Mouse (Mus musculus): ENCODE measurements around the gene Hmx1. TPM values are rescaled to one million over a fixed set of nuclear protein-coding genes. Genes with fewer than 3 reads are reported as not detected.

Hmx1 gene
- polyA plus RNA-seq, 1 experiment from 2014 or later, result not detected

- no peak overlapping the region for H3K4me3 ChIP-seq (replicated peaks; ENCODE audit: low read length)
- WGBS, result 0% methylated on average over 4 of the region's 4 CpGs
- H3K27ac ChIP-seq (ENCODE audit: low read length), result no peak overlapping the region
- H3K36me3 ChIP-seq (ENCODE audit: control insufficient read depth, insufficient read depth, low read length), result no peaks in the 10 kb centered on the region
- no peak overlapping the region for H3K4me2 ChIP-seq (ENCODE audit: low read depth, low read length)
- no peak for ATAC-seq (ENCODE audit: insufficient read depth, low FRiP score)
- H3K9ac ChIP-seq (ENCODE audit: low read length), result no peak overlapping the region
- no peaks in the 10 kb centered on the region for H3K4me1 ChIP-seq (ENCODE audit: control insufficient read depth, insufficient read depth, low read length)
- no peaks in the 10 kb centered on the region for H3K9me3 ChIP-seq (replicated peaks; ENCODE audit: control insufficient read depth, low read length)
- peaks cover 85% of the 10 kb centered on the region for H3K27me3 ChIP-seq (ENCODE audit: control insufficient read depth, insufficient read depth, low read length)
These were observed 9.1 kb upstream of the Hmx1 start for GRCm38 (mm10) chr5:35379815-35380214.

DNA sequence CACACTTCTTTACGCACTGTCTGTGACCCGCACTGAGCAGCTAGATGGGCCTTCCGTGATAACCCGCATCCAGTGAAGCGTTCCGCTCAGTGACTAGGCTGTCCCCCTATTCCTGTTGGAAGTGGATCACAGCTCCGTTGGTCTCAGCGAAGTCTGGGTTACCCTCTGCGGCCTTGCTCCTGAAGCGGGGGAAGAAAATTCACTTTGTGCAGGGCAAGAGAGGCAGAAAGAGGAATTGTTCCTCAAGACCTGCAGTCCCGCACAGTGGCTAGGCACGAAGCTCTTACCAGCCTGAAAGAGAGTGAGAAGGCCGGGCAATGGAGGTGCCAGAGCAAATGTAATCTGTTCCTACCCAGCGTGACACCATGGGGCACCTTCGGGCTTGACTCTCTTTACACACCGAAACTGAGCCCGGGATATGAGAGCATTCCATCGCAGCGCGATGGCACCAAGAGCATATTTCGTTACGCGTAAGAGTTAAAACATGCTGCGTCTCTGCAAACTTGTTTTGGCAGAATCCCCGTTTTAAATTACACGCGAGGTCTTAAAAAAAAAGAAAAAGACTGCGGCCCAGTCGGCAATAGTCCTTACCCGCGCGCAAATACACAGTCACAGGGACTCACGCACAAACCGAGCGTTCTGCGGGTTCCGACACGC is 946 bp upstream of the Hmx1 start:
- ATAC-seq (ENCODE audit: insufficient read depth, low FRiP score), result no peak
- WGBS, result 3% methylated on average over 38 of the region's 38 CpGs

GRCm38 (mm10) chr5:35389441-35389840 is 533 bp downstream of the Hmx1 start:
- Histone ChIP-seq H3K9ac (ENCODE audit: low read length) (no peak overlapping the region), H3K27ac (ENCODE audit: low read length) (no peak overlapping the region), H3K4me3 (replicated peaks; ENCODE audit: low read length) (peak overlapping the region; percentile 48), H3K4me1 (ENCODE audit: control insufficient read depth, insufficient read depth, low read length) (peaks cover 9% of the 10 kb centered on the region), H3K4me2 (ENCODE audit: low read depth, low read length) (no peak overlapping the region), H3K36me3 (ENCODE audit: control insufficient read depth, insufficient read depth, low read length) (no peaks in the 10 kb centered on the region), H3K27me3 (ENCODE audit: control insufficient read depth, insufficient read depth, low read length) (peaks cover 100% of the 10 kb centered on the region), H3K9me3 (replicated peaks; ENCODE audit: control insufficient read depth, low read length) (no peaks in the 10 kb centered on the region)
- no peak for ATAC-seq (ENCODE audit: insufficient read depth, low FRiP score)
- WGBS, result 7% methylated on average over 11 of the region's 11 CpGs

More for the DNA sequence above, 946 bp upstream of the Hmx1 start:
- Histone ChIP-seq H3K36me3 (ENCODE audit: control insufficient read depth, insufficient read depth, low read length) (no peaks in the 10 kb centered on the region), H3K27me3 (ENCODE audit: control insufficient read depth, insufficient read depth, low read length) (peaks cover 100% of the 10 kb centered on the region), H3K27ac (ENCODE audit: low read length) (no peak overlapping the region), H3K4me3 (replicated peaks; ENCODE audit: low read length) (peak overlapping the region; percentile 48), H3K9me3 (replicated peaks; ENCODE audit: control insufficient read depth, low read length) (no peaks in the 10 kb centered on the region), H3K4me2 (ENCODE audit: low read depth, low read length) (peak overlapping the region; percentile 63), H3K4me1 (ENCODE audit: control insufficient read depth, insufficient read depth, low read length) (peaks cover 9% of the 10 kb centered on the region), H3K9ac (ENCODE audit: low read length) (no peak overlapping the region)

DNA sequence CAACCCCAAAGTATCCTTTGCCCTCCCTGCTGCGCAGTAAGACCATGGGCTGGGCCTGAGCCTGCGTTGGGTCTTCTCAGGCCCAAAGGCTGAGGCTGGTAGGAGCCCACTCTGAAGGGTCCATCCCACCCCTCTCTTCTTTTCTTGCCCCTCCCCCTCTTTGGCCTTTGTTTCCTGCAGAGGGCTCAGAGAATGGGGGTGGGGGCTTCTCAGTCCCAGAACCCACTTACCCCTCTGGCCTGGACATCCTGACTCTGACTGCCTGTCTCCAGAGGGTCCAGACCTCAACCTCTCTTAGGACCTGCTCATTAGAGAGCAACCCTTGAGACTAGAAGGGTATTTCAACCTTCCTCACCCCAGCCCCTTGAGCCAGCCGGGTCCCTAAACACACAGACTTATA is 1.0 kb downstream of the Hmx1 start:
- H3K4me2 ChIP-seq (ENCODE audit: low read depth, low read length), result no peak overlapping the region
- H3K9ac ChIP-seq (ENCODE audit: low read length), result no peak overlapping the region
- ATAC-seq (ENCODE audit: insufficient read depth, low FRiP score), result no peak
- H3K36me3 ChIP-seq (ENCODE audit: control insufficient read depth, insufficient read depth, low read length), result no peaks in the 10 kb centered on the region
- peaks cover 9% of the 10 kb centered on the region for H3K4me1 ChIP-seq (ENCODE audit: control insufficient read depth, insufficient read depth, low read length)
- WGBS, result 44% methylated on average over 3 of the region's 3 CpGs
- H3K27me3 ChIP-seq (ENCODE audit: control insufficient read depth, insufficient read depth, low read length), result peaks cover 100% of the 10 kb centered on the region
- no peak overlapping the region for H3K27ac ChIP-seq (ENCODE audit: low read length)
- H3K9me3 ChIP-seq (replicated peaks; ENCODE audit: control insufficient read depth, low read length), result no peaks in the 10 kb centered on the region
- no peak overlapping the region for H3K4me3 ChIP-seq (replicated peaks; ENCODE audit: low read length)

DNA sequence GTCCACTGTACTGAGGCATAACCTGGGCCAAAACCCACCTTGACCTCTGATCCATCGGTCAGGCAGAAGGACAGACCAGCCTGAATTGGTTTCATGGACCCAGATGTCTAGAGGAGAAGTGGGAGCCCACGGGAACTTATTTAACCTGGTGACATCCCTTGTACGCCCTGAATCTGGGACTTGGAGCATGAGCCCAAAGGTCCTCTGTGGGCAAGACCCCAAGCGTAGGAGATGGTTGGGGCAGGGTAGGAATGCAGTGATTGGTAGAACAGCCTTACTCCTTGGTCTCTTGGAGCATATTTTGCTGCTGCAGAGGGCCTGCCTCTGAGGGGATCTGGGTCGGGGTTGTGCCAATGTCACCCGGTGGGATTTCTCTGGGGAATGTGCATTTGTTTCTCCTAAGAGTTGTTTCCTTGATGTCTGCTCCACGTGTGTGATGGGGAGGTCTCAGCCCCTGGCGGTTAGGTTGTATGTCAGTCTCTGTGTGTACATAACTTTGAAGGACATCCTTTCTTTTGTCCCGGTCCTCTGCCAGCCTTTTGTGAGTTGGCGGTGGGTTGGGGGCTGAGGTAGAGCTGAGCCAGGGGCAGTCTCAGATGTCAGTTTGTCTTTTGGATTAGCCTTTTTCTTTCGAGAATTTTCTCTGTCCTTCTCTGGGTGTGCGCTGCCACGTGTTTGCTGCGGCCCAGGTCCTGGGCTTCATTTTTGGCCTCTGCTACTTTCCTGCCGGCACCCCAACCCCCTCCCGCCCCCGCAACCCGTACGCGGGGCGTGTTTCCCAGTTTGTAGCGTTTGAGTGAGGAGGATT is 2.1 kb downstream of the Hmx1 start:
- peaks cover 100% of the 10 kb centered on the region for H3K27me3 ChIP-seq (ENCODE audit: control insufficient read depth, insufficient read depth, low read length)
- H3K9ac ChIP-seq (ENCODE audit: low read length), result no peak overlapping the region
- WGBS, result 2% methylated on average over 22 of the region's 22 CpGs
- peaks cover 9% of the 10 kb centered on the region for H3K4me1 ChIP-seq (ENCODE audit: control insufficient read depth, insufficient read depth, low read length)
- no peaks in the 10 kb centered on the region for H3K9me3 ChIP-seq (replicated peaks; ENCODE audit: control insufficient read depth, low read length)
- no peaks in the 10 kb centered on the region for H3K36me3 ChIP-seq (ENCODE audit: control insufficient read depth, insufficient read depth, low read length)
- H3K27ac ChIP-seq (ENCODE audit: low read length), result no peak overlapping the region
- H3K4me2 ChIP-seq (ENCODE audit: low read depth, low read length), result peak overlapping the region; percentile 43
- no peak for ATAC-seq (ENCODE audit: insufficient read depth, low FRiP score)
- H3K4me3 ChIP-seq (replicated peaks; ENCODE audit: low read length), result peak overlapping the region; percentile 34

DNA sequence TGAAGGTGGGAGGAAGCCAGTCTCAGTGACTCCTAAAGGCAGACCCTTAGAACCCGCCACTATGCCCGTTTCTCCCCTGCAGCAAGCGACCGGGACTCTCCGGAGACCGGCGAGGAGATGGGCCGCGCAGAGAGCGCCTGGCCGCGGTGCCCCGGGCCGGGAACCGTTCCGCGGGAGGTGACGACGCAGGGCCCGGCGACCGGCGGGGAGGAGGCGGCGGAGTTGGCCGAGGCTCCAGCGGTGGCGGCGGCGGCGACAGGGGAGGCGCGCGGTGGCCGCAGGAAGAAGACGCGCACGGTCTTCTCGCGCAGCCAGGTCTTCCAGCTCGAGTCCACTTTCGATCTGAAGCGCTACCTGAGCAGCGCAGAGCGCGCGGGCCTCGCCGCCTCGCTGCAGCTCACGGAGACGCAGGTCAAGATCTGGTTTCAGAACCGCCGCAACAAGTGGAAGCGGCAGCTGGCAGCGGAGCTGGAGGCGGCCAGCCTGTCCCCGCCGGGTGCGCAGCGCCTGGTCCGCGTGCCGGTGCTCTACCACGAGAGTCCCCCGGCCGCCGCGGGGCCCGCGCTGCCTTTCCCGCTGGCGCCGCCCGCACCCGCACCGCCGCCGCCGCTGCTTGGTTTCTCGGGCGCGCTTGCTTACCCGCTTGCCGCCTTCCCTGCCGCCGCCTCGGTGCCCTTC is 2.9 kb downstream of the Hmx1 start:
- H3K4me3 ChIP-seq (replicated peaks; ENCODE audit: low read length), result peak overlapping the region; percentile 34
- H3K27ac ChIP-seq (ENCODE audit: low read length), result no peak overlapping the region
- 1% methylated on average over 87 of the region's 88 CpGs for WGBS

GRCm38 (mm10) chr5:35392334-35392695 is 3.4 kb downstream of the Hmx1 start:
- Histone ChIP-seq H3K4me1 (ENCODE audit: control insufficient read depth, insufficient read depth, low read length) (peaks cover 9% of the 10 kb centered on the region), H3K4me3 (replicated peaks; ENCODE audit: low read length) (peak overlapping the region; percentile 34), H3K27ac (ENCODE audit: low read length) (no peak overlapping the region), H3K4me2 (ENCODE audit: low read depth, low read length) (peak overlapping the region; percentile 43), H3K27me3 (ENCODE audit: control insufficient read depth, insufficient read depth, low read length) (peaks cover 97% of the 10 kb centered on the region), H3K36me3 (ENCODE audit: control insufficient read depth, insufficient read depth, low read length) (no peaks in the 10 kb centered on the region), H3K9ac (ENCODE audit: low read length) (no peak overlapping the region), H3K9me3 (replicated peaks; ENCODE audit: control insufficient read depth, low read length) (no peaks in the 10 kb centered on the region)
- no peak for ATAC-seq (ENCODE audit: insufficient read depth, low FRiP score)
- under 1% methylated on average over 37 of the region's 37 CpGs for WGBS

More for the DNA sequence above, 2.9 kb downstream of the Hmx1 start:
- no peaks in the 10 kb centered on the region for H3K9me3 ChIP-seq (replicated peaks; ENCODE audit: control insufficient read depth, low read length)
- H3K27me3 ChIP-seq (ENCODE audit: control insufficient read depth, insufficient read depth, low read length), result peaks cover 97% of the 10 kb centered on the region
- ATAC-seq (ENCODE audit: insufficient read depth, low FRiP score), result no peak
- peak overlapping the region; percentile 43 for H3K4me2 ChIP-seq (ENCODE audit: low read depth, low read length)
- no peak overlapping the region for H3K9ac ChIP-seq (ENCODE audit: low read length)
- no peaks in the 10 kb centered on the region for H3K36me3 ChIP-seq (ENCODE audit: control insufficient read depth, insufficient read depth, low read length)
- peaks cover 9% of the 10 kb centered on the region for H3K4me1 ChIP-seq (ENCODE audit: control insufficient read depth, insufficient read depth, low read length)

- H3K27ac ChIP-seq (ENCODE audit: low read length), result no peak overlapping the region
- H3K27me3 ChIP-seq (ENCODE audit: control insufficient read depth, insufficient read depth, low read length), result peaks cover 97% of the 10 kb centered on the region
- H3K36me3 ChIP-seq (ENCODE audit: control insufficient read depth, insufficient read depth, low read length), result no peaks in the 10 kb centered on the region
- WGBS, result 6% methylated on average over 9 of the region's 9 CpGs
- no peaks in the 10 kb centered on the region for H3K9me3 ChIP-seq (replicated peaks; ENCODE audit: control insufficient read depth, low read length)
- peaks cover 6% of the 10 kb centered on the region; the same call in 1 of the 2 replicates for H3K4me1 ChIP-seq (ENCODE audit: control insufficient read depth, insufficient read depth, low read length)
- ATAC-seq (ENCODE audit: insufficient read depth, low FRiP score), result no peak
- H3K4me3 ChIP-seq (replicated peaks; ENCODE audit: low read length), result no peak overlapping the region
- no peak overlapping the region for H3K4me2 ChIP-seq (ENCODE audit: low read depth, low read length)
- no peak overlapping the region for H3K9ac ChIP-seq (ENCODE audit: low read length)
These were observed 6.9 kb downstream of the Hmx1 start for GRCm38 (mm10) chr5:35395566-35396440.

Measured in stomach, embryonic 16.5 days (tissue).